21 mouse cellular contexts compared by ENCODE assay signal in genomic region chr3:79418921-79419320, GRCm38 (mm10).
A peak's percentile ranks its signal among the peaks of the same experiment; 100 is the strongest.
DNase-seq lines count a peak whose midpoint lies in the region; ATAC-seq lines count a peak whose summit lies in the region.
"Had no signal": no experiment of that assay in that cellular context is flagged by ENCODE, and none has a peak within 500 bp of the region (broad histone marks: within the 10 kb centered on the region; RNA-seq: fewer than 3 reads in every experiment).

No protein-coding gene starts in this region.

- H3K4me3 ChIP-seq in hindbrain, embryonic 16.5 days (ENCODE audit: low read length), result no peak overlapping the region
- no peak overlapping the region for H3K4me3 ChIP-seq in hindbrain, embryonic 12.5 days
- H3K4me3 ChIP-seq in midbrain, embryonic 10.5 days, result no peak overlapping the region
- H3K4me3 ChIP-seq in midbrain, embryonic 14.5 days (replicated peaks; ENCODE audit: low read depth, low read length), result no peak overlapping the region
- H3K4me3 ChIP-seq: forebrain, embryonic 12.5 days; forebrain, embryonic 15.5 days; gastrocnemius, adult 2 months had no signal

- no peak for DNase-seq in frontal cortex, postnatal 14 days (ENCODE audit: low spot score in 2 of 2)
- no peak for DNase-seq in midbrain, embryonic 10.5 days (ENCODE audit: low spot score)
- DNase-seq in midbrain, embryonic 14.5 days, result no peak
- no peak for DNase-seq in ovary, postnatal 10 days (ENCODE audit: low spot score)
- DNase-seq: adrenal gland, postnatal 10 days; adrenal gland, postnatal 36 days; B cell, adult 2 months; cerebellum, adult 18-20 months; cerebellum, adult 9-10 months; gastrocnemius, adult 2 months; gastrocnemius, postnatal 14 days had no signal

- no peak overlapping the region for H3K4me2 ChIP-seq in hindbrain, embryonic 16.5 days (ENCODE audit: low read length)
- no peak overlapping the region for H3K4me2 ChIP-seq in hindbrain, embryonic 12.5 days (replicated peaks)
- H3K4me2 ChIP-seq in midbrain, embryonic 14.5 days (ENCODE audit: low read length), result no peak overlapping the region
- H3K4me2 ChIP-seq: forebrain, embryonic 12.5 days; forebrain, embryonic 15.5 days; heart, embryonic 11.5 days had no signal

- H3K4me1 ChIP-seq in hindbrain, embryonic 16.5 days (ENCODE audit: control insufficient read depth, insufficient read depth, low read depth, low read length), result peaks cover 5% of the 10 kb centered on the region
- H3K4me1 ChIP-seq in hindbrain, embryonic 12.5 days, result peaks cover 7% of the 10 kb centered on the region
- peaks cover 23% of the 10 kb centered on the region for H3K4me1 ChIP-seq in midbrain, embryonic 10.5 days
- H3K4me1 ChIP-seq in midbrain, embryonic 14.5 days (ENCODE audit: control insufficient read depth, insufficient read depth, low read length), result peaks cover 13% of the 10 kb centered on the region; the same call in 1 of the 2 replicates

- H3K27ac ChIP-seq in hindbrain, embryonic 16.5 days (ENCODE audit: low read depth, low read length), result no peak overlapping the region
- H3K27ac ChIP-seq in hindbrain, embryonic 12.5 days, result no peak overlapping the region
- H3K27ac ChIP-seq in midbrain, embryonic 10.5 days (replicated peaks), result peak overlapping the region; percentile 42; the same call in 1 of the 2 replicates
- no peak overlapping the region for H3K27ac ChIP-seq in midbrain, embryonic 14.5 days (replicated peaks; ENCODE audit: low read depth, low read length)
- H3K27ac ChIP-seq: forebrain, embryonic 15.5 days; gastrocnemius, adult 2 months had no signal

- H3K36me3 ChIP-seq in hindbrain, embryonic 16.5 days (ENCODE audit: control insufficient read depth, insufficient read depth, low read length), result no peaks in the 10 kb centered on the region
- no peaks in the 10 kb centered on the region for H3K36me3 ChIP-seq in hindbrain, embryonic 12.5 days
- H3K36me3 ChIP-seq in midbrain, embryonic 10.5 days, result no peaks in the 10 kb centered on the region
- H3K36me3 ChIP-seq in midbrain, embryonic 14.5 days (ENCODE audit: control insufficient read depth, insufficient read depth, low read length), result no peaks in the 10 kb centered on the region
- H3K36me3 ChIP-seq: forebrain, embryonic 12.5 days; forebrain, embryonic 15.5 days; G1E had no signal

- 0 out of 2 replicates have a peak, but pooled peaks have one; percentile 16 for ATAC-seq in frontal cortex, adult (ENCODE audit: low TSS enrichment)
- peak; percentile 35; the same call in 1 of the 2 replicates for ATAC-seq in hindbrain, embryonic 16.5 days
- ATAC-seq in hindbrain, embryonic 12.5 days (ENCODE audit: low FRiP score), result no peak
- ATAC-seq in midbrain, embryonic 14.5 days (ENCODE audit: low FRiP score, low TSS enrichment), result no peak
- ATAC-seq: forebrain, embryonic 15.5 days; intestine, postnatal 0 days; Patski had no signal

- no peaks in the 10 kb centered on the region for H3K9me3 ChIP-seq in hindbrain, embryonic 16.5 days (ENCODE audit: control insufficient read depth, low read length)
- H3K9me3 ChIP-seq in hindbrain, embryonic 12.5 days (replicated peaks), result no peaks in the 10 kb centered on the region
- H3K9me3 ChIP-seq in midbrain, embryonic 10.5 days (replicated peaks), result no peaks in the 10 kb centered on the region
- no peaks in the 10 kb centered on the region for H3K9me3 ChIP-seq in midbrain, embryonic 14.5 days (ENCODE audit: control insufficient read depth, low read length)
- H3K9me3 ChIP-seq: forebrain, embryonic 12.5 days; forebrain, embryonic 15.5 days; G1E had no signal

- H3K9ac ChIP-seq in hindbrain, embryonic 16.5 days (ENCODE audit: low read depth, low read length), result no peak overlapping the region
- H3K9ac ChIP-seq in hindbrain, embryonic 12.5 days, result no peak overlapping the region
- H3K9ac ChIP-seq in midbrain, embryonic 14.5 days (replicated peaks; ENCODE audit: low read length), result no peak overlapping the region
- H3K9ac ChIP-seq: forebrain, embryonic 12.5 days; forebrain, embryonic 15.5 days had no signal

- H3K27me3 ChIP-seq in hindbrain, embryonic 16.5 days (replicated peaks; ENCODE audit: control insufficient read depth, insufficient read depth, low read length), result no peaks in the 10 kb centered on the region
- H3K27me3 ChIP-seq in hindbrain, embryonic 12.5 days, result no peaks in the 10 kb centered on the region
- no peaks in the 10 kb centered on the region for H3K27me3 ChIP-seq in midbrain, embryonic 10.5 days (ENCODE audit: low read depth, poor library complexity, severe bottlenecking)
- no peaks in the 10 kb centered on the region for H3K27me3 ChIP-seq in midbrain, embryonic 14.5 days (ENCODE audit: control insufficient read depth, insufficient read depth, low read length)
- H3K27me3 ChIP-seq: CH12.LX; forebrain, embryonic 12.5 days; forebrain, embryonic 15.5 days had no signal

- WGBS in hindbrain, embryonic 16.5 days, result 83% methylated on average over 14 of the region's 14 CpGs
- 84% methylated on average over 14 of the region's 14 CpGs for WGBS in hindbrain, embryonic 12.5 days
- whole genome bisulfite sequencing in midbrain, embryonic 10.5 days, result 91% methylated on average over 14 of the region's 14 CpGs
- WGBS in midbrain, embryonic 14.5 days, result 89% methylated on average over 14 of the region's 14 CpGs

Comparison
In these comparisons a context has a peak if more than half of its experiments do, and no peak if none do; other contexts are left out.
1. ATAC-seq: peak in frontal cortex, adult (single experiment) and hindbrain, embryonic 16.5 days (single experiment); none in hindbrain, embryonic 12.5 days (single experiment) and midbrain, embryonic 14.5 days (single experiment).